Mouse (Mus musculus) lung, postnatal 25 days (tissue): ENCODE measurements around the gene Cfap77.
A peak's percentile ranks its signal among the peaks of the same experiment; 100 is the strongest.

Source experiments
- DNase-seq: peaks from one replicate; pipeline ENCODE4 v3.0.0; 2022; ENCODE audit warnings: low spot score

Cfap77 gene

DNA sequence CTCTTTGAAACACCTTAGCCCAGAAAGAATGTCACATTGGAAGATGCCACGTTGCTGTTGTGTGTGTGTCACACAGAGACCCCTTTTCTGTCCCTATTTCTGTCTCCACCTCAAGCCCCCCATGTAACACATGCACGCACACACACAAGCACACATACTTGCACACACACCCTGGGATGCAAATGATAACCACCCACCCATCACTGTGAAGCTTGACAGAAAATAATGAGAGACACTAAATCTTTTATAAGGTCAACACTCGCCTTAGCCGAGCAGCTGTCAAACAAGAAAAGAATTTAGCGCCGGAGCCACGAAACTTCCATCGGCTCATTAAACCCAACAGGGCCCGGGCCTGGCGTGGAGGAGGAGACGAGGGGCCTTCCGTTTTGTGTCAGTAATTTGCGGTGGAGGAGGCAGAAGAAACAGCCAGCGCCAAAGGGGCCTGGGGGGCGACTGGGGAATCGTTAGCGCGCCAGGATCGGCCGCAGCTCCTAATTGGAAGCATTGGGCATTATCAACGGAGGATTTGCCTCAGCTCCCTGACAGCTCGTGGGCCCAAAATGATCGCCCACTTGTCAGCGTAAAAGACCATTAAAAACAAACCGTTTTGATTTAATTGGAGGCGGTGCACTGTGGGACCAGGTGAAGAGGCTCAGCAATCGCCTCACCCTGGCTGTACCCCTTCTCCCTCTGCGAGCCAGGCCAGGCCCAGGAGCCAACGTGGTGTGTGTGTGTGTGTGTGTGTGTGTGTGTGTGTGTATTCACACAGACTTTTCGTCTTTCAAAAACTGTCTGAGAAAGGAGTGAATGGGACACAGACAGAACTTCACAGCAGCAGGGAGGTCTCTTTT is 111.0 kb downstream of the Cfap77 start:
- no peak for DNase-seq

DNA sequence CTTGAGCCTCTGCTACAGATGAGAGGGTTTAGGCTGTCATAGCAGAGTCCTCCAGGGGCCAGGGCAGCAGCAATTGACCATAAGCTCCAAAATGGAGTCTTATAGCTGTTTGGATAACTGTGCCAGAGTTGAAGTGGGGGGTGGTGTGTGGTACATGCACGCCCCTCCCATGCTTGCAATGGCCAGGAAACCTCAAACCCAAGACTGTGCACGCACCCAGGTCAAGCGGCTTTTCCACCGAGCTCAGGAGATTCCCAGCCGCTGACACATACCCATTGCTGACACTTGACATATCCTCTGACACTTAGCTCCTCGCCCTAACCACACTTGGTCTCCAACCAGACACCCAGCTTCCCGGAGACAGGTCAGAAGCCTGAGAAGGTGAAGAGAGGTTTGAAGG is 115.9 kb downstream of the Cfap77 start:
- no peak for DNase-seq

DNA sequence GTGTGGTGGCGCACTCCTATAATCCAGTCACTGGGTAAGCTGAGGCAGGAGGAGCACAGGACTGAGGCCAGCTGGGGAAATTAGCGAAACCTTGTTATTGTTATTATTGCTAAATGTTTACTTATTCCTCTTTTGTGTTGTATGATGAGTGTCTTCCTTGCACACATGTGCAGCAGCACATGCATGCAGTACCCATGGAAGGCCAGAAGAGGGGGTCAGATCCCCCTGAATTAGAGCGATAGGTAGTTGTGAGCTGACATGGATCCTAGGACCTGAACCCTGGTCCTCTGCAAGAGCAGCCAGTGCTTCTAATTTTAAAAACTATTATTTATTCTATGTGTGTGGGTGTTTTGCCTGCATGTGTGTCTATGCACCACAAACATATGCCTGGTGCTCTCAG is 124.3 kb downstream of the Cfap77 start:
- no peak for DNase-seq

DNA sequence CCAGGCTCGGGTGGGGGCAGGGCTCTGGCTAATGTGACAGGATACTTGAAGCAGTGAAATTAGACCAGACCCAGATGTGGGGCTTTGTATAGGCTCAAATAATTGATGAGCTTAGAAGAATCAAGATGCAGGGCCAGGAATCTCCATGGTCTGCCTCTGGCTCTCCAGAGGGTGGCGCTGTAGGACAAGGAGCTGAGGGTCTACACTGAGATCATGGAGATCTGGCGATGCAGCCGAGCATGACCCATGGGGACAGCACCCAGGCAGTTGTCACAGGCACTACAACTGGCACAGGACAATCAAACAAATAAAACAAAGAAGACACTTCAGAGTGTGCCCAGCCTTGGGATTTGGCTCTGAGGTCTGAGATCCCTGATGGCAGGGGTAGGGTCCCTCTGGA is 131.0 kb downstream of the Cfap77 start:
- peak; percentile 51 for DNase-seq

DNA sequence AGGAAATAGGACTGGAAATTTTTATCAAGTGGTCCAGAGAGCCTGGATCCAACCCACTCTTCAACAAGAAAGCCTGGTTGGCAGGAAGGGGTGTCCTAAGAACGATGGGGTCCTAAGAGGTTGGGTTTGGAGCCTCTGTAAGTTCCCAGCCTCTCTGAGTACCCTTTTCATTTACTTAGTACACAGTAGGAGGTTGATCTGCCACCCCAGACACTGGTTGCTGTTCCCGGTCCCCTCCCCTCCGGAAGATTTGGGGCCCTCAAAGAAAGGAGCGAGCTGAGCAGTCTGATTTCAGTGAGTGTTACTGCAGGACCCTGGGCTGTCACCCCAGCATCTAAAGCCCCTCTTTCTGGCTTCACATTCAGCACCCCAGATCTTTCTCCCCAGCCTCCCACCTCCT is 135.9 kb downstream of the Cfap77 start:
- DNase-seq, result no peak

DNA sequence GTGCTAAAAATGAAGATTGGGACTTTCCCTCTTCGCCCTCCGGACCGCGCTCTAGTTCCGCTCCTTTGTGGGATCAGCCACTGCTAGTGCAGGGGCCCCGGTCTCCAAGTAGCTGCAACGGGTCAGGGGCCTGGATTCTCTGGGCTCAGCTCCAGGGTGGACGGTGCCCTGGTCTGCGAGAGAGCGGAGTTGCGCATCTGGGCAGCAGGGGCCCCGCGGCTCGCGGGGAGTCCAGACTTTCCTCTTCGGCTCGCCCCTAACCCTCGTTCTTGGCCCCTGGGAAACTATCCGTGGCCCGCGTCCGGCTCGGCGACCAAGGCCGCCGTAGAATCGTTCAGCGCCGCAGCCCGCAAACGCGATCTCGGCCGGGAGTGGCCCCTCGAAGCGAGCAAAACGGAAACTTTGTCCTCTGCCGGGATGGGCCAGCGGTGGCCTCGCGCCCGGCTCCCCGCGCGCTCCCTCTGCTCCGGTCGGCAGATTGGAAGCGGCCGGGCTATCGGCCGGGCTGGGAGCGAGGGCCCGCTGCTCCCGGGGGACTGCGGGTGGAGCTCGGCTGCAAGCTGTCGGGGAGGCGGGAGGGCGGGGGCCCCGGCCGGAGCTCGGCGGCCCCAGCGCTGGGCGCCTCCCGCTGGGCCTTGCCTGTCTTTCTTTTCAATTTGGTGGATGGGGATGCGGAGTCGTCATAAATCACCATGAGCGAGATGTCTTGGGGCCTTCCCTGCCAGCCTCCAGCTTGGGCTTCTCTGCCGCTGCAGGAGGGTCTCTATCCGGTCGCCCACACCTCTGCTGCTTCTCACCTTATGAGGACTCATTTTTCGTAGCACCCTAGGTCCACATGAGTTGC is 137.1 kb downstream of the Cfap77 start:
- DNase-seq, result no peak

DNA sequence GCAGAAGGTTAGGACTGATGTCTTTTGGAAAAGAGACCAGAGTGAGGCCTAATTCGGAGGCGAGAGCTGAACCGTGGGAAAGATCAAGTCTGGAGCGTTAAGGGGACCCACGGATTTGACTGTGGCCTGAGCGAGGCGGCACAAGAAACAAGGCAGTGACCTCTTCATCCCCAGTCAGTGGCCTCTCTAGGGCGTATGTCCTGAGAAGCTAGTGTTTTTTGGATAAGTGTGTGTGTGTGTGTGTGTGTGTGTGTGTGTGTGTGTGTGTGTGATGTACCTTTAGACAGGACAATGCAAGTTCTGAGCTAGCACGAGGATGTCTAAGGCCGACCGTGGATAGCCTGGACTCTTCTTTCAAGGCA is 137.7 kb downstream of the Cfap77 start:
- no peak for DNase-seq

DNA sequence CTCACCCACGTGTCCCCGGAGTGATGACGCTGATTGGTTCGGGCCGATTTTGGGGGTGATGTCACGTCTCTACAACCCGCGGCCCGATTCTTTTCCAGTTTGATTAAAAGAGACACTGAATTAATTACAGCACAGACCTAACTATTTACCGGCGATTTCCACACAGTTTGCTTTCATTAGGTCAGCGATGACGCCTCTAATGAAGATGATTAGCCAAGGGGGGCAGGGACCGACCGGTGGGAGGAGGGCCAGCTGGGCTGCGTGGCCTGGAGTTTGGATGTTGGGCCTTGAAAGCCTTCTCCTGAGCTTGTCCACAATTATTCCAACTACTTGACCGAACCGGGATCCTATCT is 138.4 kb downstream of the Cfap77 start, which contains the start of gene Barhl1:
Gene Barhl1, minus strand, starts transcription at position 156 of the 353 bp plus-strand sequence.
- DNase-seq, result no peak

DNA sequence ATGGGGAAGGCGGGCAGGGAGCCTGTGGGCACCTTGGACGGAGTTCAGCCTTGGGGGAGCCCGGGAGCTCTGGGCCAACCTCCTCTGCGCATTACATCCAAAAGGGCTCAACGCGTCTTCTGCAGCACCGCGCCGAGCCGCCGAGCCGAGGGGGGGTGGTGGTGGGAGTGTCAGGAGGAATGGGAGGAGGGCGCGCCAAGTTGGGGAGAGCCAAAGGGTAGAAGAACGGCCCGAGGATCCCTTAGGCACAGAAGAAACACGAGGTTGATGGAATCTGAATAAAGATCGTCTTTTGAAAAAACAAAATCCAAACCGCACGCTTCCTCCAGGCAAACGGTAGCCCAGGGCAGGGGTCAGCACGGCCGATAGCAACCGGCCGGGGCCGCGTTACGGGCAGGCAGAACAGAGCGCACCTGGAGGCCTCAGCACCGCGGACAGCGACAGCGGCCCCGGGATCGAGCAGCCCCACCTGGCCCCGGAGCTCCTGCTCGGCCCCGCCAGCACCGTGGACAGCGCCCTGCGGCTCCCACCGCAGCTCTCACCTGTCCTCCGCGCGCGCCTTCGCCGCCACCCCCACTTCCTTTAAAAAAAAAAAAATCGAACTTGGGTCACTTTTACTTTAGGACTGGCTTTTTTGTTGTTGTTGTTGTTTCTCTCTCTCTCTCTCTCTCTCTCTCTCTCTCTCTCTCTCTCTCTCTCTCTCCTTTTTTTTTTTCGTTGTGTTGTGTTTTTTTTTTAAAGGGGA is 138.9 kb downstream of the Cfap77 start:
- peak; percentile 78 for DNase-seq

DNA sequence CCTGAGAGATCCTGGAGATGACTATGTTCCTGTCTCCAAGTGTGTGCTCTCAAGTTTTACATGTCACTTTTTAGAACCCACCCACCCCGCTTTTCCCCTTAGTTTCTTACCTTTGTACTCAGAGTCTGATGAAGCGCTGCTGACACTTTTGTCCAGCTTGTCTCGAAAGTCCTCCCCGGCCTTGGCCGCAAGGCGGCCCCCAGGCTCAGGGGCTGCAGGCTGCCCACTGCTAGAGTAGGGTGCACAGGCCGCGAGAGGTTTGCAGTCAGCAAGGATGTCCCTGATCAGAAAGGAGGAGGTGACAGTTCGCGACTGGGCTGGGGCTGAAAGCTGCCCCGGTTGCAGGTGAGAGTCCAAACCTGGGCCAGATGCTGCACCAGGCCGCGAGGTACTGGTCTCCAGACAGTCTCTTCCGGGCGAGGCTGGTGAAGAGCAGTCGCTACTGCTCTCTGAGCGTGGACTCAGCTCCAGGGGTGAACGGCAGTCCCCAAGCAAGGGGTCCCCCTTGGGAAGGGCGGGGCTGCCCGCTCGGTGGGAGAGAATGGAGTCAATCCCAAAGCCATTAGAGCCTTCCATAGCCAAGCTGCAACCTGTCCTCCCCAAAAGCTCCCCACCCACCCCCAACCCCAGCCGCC is 139.6 kb downstream of the Cfap77 start:
- DNase-seq, result no peak

DNA sequence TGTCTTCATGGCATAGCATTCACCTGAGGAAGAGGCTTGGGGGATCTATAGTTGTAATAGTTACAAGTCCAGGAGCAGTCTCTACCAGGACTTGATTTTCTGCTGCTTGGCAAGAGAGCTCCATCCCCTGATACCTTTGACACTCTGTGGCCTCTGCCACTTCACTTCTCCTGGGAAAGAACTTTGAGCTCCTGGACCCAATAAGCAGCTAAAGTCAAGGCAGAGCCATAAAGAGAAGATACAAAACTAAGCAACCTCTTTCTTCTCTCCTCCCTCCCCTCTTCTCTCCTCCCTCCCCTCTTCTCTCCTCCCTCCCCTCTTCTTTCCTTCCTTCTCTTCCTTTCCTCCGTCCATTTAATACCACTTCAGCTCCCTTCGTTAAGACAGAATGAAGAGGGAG is 140.7 kb downstream of the Cfap77 start:
- DNase-seq, result no peak

DNA sequence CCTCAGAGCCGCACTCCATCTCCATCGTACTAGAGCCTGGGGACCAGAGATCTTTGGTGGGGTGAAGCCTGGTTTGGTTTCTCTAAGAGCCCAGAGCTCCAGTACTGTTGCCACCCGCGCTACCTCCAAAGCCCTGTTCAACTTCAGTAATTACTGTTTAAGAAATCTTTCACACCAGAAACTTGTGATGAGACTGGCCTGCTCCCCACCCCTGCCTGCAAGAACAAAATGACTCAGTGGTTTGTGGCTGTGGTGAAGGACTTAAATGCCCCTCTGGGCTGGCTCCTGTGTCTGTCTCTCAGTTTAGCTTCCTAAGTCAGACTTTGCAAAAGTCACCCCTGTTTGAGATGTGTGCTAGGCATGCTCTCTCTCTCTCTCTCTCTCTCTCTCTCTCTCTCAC is 141.9 kb downstream of the Cfap77 start:
- no peak for DNase-seq

DNA sequence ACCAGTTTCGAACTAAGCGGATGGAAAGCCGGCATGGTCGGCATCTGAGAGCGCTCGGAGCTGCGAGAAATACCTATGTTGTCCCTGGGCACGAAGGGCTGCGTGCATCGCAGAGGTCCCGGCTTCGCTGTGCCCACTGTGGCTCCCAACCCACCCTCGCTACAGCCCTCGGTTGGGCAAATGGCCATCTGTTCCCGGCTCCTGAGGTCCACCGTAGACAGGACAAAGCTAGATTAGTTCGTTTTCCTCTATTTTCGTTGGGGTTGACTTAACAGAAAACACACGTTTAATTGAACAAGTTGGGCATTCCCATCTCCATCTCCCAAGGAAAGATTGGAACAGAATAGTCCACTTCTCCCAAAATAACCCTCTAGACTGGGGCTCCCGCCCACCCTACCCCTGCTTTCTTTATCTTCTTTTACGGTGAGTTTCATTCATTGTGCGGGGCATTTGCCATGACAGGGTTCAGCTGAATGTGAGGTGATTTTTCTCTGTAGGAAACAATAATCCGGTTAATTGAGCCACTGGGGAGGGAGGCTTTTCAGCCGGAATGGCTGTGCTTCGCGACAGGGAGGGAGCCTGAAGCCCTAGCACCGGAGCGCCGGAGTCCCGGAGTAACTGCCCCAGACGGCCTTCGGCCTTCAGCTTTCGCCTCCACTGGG is 142.7 kb downstream of the Cfap77 start:
- DNase-seq, result no peak

DNA sequence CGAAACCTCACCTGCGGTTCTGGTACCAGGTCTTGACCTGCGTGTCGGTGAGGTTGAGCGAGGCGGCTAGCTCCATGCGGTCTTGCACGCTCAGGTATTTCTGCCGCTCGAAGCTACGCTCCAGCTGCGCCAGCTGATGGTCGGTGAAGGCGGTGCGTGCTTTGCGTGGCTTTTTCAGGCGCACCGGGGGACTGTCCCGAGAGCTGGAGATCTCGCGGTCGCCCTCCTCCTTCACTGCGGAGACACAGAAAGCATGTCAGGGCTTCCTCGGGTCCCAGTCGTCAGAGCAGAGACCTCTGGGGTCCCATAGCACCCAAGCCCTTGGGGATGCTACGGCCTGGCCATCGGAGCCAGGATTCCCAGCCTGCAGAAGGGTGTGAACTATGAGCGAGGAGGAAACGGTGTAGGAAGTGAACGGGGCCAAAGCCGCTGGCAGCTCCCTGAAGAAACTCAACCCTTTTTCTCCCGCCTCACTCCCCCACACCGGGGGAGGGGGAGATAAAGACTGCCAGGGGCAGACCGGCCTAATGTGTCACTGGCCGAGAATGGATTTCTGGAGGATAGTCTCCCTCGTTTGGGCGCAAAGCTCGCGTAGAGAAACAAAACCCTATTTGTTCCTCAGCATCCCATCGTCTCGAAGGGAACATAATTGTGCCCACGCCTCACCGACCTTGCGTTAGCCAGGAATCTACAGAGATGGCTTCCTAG is 143.4 kb downstream of the Cfap77 start:
- DNase-seq, result no peak

DNA sequence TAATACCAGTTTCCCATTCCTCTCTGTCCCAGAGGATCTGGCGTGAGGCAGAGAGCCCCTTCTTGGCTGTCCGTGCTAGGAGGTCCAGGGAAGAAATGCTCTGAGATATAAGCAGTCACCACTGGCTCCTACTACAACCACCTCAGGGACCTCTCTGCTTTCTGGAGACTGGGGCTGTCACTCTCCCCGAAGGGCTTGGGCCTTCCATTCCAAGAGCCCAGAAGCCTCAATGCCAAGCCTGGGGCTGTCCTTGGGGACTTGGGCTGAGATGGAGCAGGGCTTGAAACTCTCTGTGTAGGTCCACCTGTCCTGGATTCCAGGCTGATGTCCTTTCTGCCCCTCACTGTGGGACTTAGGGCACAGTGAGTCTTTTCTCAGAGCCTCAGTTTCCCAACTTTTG is 144.0 kb downstream of the Cfap77 start:
- DNase-seq, result no peak

DNA sequence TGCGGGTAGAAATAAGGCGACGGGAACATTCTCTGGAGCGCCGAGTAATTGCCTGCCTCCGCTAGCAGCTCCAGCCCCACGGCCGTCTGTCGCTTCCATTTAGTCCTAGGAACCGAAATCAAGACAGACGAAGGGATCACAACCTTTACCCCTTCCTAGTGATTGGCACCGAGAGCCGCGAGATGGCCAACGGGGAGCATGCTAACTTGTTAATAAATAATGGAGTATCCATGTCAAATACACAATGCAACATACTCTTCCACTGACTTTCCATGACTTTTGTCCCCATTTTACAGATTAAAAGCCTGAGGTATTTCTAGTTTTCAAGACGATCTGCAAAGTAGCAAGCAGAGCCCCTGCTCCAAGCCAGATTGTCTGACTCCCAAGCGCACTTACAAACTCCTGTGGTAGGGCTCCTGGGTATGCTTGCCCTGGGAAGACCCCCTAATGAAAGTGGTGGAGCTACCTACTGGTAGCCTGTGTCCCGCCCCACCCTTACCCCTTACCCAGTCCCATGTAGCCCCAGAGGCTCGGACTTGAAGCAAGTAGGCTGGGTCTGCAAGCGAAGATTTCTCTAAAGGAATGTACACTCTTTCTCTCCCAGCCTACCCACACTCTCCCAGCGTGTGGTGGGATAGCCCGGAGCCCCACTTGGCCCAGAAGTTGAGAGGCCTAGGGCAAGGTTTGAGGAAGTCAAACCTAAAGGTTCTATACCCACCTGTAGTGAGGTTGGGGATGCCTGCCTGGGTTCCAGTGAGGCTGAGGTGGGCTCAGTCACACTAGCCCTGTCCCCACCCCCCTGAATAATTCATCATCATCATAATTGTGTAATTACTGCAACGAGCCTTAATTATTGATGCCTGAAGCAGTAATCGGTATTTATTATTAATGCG is 144.8 kb downstream of the Cfap77 start:
- no peak for DNase-seq

DNA sequence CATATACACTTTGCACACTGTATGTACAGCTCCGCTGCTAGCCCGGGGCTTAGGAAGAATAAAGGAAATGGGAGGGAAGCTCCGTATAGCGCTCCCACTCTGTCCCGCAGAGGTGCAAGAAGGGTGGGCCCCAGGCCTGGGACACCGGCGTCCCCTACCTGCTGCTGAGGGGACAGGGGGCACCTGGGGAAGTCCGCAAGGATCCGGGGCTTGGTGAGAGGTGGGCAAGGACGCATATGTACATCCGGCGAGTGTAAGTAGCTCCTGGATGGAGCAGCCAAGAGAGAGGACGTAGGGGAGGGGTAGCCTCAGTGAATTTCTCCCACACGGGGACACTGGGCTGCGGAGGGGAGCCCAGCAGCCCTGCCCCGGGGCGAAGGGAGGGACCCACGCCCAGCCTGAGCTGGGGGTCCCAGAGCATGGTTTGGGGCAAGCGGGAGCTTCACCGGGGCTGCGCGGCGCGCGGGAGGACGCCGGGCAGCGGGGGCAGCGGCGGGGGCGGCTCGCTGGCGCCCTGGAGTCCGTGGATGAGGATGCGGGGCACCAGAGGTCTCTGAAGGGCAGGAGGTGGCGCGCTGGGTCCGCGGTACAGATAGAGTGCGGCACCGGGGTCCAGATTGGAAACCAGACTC is 145.6 kb downstream of the Cfap77 start:
- no peak for DNase-seq

DNA sequence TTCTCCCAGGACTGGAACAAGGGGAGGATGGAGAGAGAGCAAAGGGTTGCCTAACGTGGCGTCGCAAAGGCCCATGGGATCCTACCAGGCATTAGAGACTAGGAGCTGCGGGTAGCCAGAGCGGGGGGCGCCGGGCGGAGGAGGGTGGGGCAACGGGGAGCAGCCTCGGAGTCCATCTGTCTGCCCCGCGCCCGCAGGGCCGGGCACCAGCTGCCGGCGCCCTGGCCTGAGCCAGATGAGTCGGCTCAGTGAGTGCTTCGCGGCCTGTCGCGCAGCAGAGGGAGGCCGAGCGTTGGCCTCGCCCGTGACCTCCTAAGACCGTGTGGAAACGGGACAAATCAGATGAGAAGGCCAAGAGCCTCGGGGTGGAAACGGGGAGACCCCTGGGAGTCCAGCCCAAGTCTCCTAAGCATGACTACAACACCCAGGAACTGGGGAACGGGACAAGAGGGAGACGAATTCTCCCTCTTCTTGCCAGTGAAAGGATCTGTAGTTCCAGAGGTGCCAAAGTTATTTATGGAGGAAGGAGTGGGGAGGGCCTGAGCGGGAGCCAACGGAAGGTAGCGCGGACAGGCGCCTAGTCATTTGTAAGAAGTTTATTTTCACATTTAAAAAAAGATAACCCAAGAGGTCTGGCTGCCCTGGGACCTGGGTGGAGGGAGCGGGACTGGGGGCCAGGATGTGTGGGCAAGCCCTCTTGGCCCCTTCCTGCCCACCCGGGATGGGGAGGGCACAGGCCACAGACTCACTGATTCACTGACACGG is 146.3 kb downstream of the Cfap77 start:
- DNase-seq, result no peak
